Mouse (Mus musculus) embryo, embryonic 11.5 days (tissue): ENCODE measurements around the gene Ap3d1.

Experiments used
- DNase-seq: peaks from one replicate; pipeline ENCODE4 v3.0.0-alpha.2; 2012; ENCODE audit warnings: low read depth, low spot score

Ap3d1 gene

GRCm38 (mm10) chr10:80666837-80667412 is 75.1 kb downstream of the Ap3d1 start:
- no peak for DNase-seq

GRCm38 (mm10) chr10:80665981-80666733 is 75.9 kb downstream of the Ap3d1 start:
- DNase-seq = no peak

DNA sequence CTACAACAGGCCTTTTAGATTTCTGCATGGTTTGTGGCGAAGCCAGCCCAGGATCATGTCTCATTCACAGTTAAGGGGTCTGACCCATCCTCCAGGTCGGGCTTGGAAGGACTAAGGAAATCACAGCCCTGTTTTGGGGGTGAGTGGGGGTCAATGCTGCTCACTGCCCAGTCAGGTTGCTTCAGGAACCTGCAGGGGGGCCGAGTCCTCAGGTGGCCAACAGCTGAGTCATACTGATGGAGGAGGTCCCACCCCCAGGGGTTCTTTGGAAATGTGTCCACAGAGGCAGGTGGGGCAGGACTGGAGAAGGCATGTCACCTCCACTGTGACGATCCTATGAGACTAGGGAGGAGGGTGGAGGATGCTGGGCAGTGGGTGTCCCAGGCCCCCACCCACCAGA is 76.6 kb downstream of the Ap3d1 start:
- no peak for DNase-seq

GRCm38 (mm10) chr10:80665016-80665380 is 77.1 kb downstream of the Ap3d1 start:
- no peak for DNase-seq

GRCm38 (mm10) chr10:80664197-80665015 is 77.7 kb downstream of the Ap3d1 start:
- DNase-seq = no peak

GRCm38 (mm10) chr10:80663485-80664196 is 78.4 kb downstream of the Ap3d1 start:
- no peak for DNase-seq

DNA sequence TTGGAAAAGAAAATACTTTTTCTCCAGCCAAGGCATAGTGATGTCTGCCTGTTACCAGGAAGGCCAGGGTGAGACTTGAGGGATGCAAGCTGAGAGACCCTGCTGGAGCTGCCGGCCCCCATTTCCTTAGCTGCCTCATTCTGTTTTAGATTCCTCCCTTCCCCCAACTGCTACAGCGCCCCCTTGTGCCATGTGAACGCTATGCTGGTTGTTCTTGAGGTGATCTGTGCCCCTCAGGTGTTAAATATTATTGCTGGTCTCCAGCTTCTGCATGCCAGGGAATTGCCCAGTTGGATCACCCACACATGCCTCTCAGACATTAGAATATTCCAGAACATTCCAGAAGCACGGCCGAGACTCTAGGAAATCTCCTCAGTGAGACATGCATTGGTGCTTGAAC is 80.9 kb downstream of the Ap3d1 start:
- DNase-seq = no peak

GRCm38 (mm10) chr10:80659213-80659612 is 82.9 kb downstream of the Ap3d1 start:
- DNase-seq = peak; percentile 68

DNA sequence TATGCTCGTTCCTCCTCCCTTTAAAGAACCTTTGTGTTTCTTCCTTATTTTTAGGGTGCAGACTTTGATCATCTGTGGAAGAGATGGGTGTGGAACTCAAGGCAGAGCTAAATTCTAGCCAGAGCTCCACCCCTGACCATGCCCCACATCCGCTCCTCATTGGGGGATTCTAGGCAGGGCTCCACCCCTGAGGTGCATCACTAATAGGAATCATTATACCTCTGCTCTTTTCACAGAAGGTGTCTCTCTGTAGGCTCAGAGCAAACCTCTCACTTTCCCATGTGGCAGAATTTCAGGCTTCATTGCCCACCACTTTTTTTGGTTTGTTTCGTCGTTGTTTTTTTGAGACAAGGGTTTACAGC is 83.2 kb downstream of the Ap3d1 start:
- DNase-seq = no peak

GRCm38 (mm10) chr10:80658194-80658840 is 83.7 kb downstream of the Ap3d1 start:
- DNase-seq = no peak
